Mouse (Mus musculus) 416B (cell line): ENCODE data around the gene Exoc7.
"Not testable (repeated sequence)": the region's sequence is repeated elsewhere in the genome, so short reads cannot be mapped to it uniquely, and the experiment has no call there.

Experiments used
- DNase-seq: peaks from one replicate; pipeline ENCODE4 v3.0.0; 2011; ENCODE audit warnings: low read depth

Exoc7 gene

GRCm38 (mm10) chr11:116277184-116277583 is 29.8 kb downstream of the Exoc7 start:
- not testable (repeated sequence) for DNase-seq

GRCm38 (mm10) chr11:116274045-116274666 is 32.9 kb downstream of the Exoc7 start, which contains the start of gene Srp68:
Srp68 (minus strand) TSS chr11:116274217.
- peak; percentile 95 for DNase-seq

GRCm38 (mm10) chr11:116273469-116274044 is 33.5 kb downstream of the Exoc7 start:
- DNase-seq: no peak

- DNase-seq: peak; percentile 75
Observed at GRCm38 (mm10) chr11:116272589-116273468, 34.2 kb downstream of the Exoc7 start.

DNA sequence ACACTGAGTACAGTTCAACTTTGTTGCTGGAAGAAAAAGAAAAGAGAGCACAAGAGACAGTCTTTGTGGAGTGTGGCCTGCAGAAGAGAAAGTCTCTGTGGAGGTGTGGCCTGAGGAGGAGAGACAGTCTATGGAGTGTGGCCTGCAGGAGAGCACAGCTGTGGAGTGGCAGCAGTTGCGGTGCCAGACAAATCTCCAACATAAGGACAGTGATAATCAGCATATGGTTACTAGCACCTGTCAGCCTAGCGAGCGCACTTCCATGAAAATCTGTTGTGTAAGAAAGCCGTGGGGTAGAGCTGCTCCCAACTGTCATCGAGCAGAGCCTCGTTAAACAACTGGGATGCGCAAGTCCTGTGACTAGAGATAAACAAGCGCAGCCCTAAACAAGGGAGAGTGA is 37.5 kb downstream of the Exoc7 start:
- DNase-seq: no peak

GRCm38 (mm10) chr11:116268313-116268712 is 38.7 kb downstream of the Exoc7 start:
- no peak for DNase-seq

- peak; percentile 59 for DNase-seq
Observed at GRCm38 (mm10) chr11:116267637-116268036, 39.4 kb downstream of the Exoc7 start.

DNA sequence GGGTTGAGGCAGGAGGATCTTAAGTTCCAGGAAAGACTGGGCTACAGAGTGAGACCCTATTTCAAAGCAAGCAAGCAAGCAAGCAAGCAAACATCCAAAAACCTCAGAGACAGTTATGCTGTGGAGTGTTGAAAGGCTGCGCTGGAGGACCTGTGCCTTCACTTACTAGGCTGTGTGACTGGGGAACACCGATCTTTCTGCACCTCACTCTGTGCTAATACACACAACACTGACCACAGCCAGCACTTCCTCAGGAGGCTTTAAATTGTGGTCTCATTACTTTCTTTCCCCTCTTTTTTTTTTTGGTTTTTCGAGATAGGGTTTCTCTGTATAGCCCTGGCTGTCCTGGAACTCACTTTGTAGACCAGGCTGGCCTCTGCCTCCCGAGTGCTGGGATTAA is 41.2 kb downstream of the Exoc7 start:
- peak; percentile 41 for DNase-seq

DNA sequence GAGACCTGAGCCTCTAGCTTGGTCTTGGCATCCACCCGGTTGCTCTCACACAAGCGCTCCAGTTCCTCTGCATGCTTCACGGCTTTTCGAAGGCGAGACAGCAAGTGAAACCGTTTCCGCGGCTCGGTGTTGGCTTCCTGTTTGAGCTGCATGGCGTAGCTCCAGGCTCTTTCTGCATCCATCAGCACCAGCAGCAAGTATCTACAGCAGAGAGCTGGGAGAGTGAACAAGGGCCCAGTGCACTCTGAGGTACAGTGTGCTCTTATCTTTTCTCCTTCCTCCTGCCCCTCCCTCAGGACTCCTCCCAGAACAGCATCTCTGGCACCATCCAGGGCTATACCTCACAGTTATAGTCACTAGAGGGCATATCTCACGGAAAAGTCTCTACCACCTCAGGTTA is 41.7 kb downstream of the Exoc7 start:
- DNase-seq: peak; percentile 24

DNA sequence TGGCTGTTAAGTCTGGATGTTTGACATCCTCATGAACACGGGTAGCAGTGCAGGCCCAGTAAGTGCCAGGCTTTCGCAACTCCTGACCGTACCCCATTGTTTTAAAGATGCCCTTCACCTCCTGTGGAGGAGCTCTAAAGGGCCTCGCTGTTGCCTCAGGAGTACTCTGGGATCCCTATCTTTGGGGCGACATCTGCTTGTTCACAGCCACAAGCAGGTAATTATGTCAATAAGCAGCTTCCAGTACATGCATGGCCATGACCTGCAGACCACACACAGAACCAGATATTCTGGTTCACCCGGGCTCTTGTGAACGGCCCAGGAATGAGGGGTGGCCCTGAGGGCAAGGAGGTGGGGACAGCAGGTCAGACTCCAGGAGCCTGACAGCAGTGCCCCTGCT is 46.8 kb downstream of the Exoc7 start:
- peak; percentile 48 for DNase-seq

DNA sequence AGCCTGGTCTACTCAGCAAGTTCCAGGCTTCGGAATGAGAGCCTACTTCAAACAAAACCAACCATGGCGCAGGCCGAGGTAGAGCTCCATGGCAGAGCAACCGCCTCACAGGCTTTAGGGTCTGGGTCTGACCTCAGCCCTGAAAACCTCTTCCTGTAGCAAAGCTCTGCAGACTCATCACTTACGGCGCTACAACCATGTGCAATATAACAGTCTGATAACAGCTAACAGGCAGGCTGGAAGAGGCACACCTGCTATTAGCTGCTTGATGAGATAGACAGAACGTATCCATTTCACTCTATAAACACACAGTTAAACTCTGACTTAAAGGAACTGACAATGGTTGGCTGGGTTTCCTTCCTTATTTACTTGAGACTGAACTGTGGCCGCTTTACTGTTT is 47.6 kb downstream of the Exoc7 start:
- peak; percentile 85 for DNase-seq

DNA sequence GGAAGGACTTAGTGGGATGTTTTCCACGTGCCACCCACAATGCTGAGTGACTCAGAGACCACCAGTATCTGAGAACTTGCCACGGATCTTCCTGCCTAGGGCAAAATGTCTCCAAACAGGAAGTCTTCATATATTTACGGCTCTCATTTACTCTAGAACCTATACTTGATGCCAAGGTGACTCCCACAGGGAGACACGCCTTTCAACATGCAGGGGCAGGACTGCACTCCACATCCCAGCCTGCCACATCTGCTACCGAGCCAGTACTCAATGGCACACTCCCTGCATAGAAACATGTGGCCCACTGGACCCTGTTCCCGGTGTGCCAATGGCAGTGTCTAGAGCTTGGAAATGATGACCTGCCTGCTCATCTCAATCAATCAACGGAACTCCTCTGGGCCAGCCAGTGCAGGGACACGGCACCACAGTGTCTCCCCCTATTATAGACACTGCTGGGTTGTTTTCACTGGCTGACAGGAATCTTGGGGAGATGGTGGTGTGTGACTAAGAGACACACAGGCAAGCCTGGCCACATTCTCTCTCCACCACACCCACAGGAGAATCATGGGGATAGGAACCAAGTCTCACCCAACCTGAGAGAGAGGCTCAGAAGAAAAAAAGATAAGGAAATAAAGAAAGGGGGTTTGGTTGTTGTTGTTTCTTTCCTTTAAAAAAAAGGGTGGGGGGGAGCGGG is 50.9 kb downstream of the Exoc7 start:
- peak; percentile 86 for DNase-seq

GRCm38 (mm10) chr11:116255090-116255981 is 51.7 kb downstream of the Exoc7 start:
- DNase-seq: peak; percentile 76

DNA sequence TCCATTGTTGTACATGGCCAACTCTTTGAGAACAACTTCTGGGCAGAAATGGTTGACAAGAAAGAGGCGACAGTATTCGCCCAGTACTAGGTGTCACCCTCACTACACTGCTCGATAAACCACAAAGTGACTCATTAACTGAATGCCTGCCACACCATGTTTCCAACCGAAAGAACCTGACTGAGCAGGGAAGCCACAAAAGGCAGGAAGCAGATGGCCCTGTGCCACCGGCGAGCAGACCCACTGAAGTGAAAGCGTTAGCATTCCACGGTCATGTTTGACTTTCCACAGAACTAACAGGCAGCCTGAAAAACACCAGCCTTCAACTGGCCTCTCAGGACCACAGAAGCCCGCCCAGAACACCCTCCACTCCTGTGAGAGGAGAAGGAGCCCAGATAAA is 52.4 kb downstream of the Exoc7 start:
- DNase-seq: peak; percentile 99

DNA sequence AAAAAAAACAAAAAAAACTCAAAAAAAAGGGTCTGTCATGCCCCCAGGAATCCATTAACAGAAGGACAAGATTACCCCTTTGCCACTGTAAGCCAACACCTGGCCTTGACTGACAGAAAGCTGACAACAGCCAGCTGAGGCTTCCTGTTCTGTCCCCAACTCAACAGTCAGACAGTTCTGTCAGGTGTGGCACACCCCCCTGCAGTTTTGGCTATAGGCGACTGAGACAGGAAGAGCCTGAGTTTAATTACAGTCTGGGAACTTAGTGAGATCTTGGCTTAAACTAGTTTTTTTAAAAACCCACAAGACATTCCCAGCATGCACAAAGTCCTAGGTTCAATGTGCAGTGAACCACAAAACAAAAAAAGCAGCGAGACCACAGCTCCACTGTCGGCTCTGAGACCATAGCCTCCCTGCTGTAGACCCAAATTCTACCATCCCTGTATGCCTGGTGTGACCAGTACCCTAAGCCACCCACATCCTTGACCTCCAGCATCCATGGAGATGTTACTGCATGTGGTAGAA is 53.9 kb downstream of the Exoc7 start:
- peak; percentile 88 for DNase-seq

- no peak for DNase-seq
Observed at GRCm38 (mm10) chr11:116250898-116251297, 56.1 kb downstream of the Exoc7 start.

- no peak for DNase-seq
Observed at GRCm38 (mm10) chr11:116247502-116248222, 59.4 kb downstream of the Exoc7 start.

DNA sequence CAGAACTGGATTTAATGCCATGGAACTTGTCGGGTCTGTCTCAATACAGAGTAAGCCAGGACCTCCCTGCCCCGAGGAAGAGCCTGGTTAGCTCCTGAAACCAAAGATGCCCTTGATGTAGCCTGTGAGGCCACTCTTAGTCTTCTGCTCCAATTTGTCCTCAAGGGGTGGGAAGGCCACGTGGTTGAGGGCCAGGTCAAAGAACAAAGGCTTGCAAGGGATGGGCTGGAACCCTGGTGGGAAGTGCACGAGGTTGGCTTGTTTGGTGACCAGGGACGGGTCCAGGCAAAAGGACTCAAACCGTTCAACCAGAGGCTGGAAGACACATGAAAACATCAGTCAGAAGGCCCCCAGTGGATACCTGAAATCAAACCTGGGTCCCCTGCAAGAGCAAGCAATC is 61.4 kb downstream of the Exoc7 start:
- no peak for DNase-seq

GRCm38 (mm10) chr11:116244580-116244979 is 62.5 kb downstream of the Exoc7 start:
- no peak for DNase-seq

- no peak for DNase-seq
Observed at GRCm38 (mm10) chr11:116241744-116242235, 65.2 kb downstream of the Exoc7 start.
